Mouse (Mus musculus): Measurements from ENCODE around the gene Farsa. TPM values are rescaled to one million over a fixed set of nuclear protein-coding genes. Genes with fewer than 3 reads are reported as not detected.

The Farsa gene
- polyA plus RNA-seq, 1 experiment from 2014 or later, result 84.4 TPM

Small RNAs within 50 kb of the gene (microRNA-seq; reads per million reads assigned to microRNA genes)
- 4.7 reads per million, percentile 22 among the genes with 10 or more reads in this experiment for gene Mir7069

Other genes with a start within 250 kb of the Farsa start
- 49.9 and 52.9 TPM in 2 replicates for gene Ier2, start 194.1 kb upstream of the Farsa start, polyA plus RNA-seq (2014; fragmentation: Nextera tagmentation; extraction: Ambion mirVana)
- 39.9 and 45.6 TPM in 2 replicates for gene Trmt1, start 170.7 kb upstream of the Farsa start, polyA plus RNA-seq (2014; fragmentation: Nextera tagmentation; extraction: Ambion mirVana)
- 18.6 and 21.4 TPM in 2 replicates for gene Nacc1, start 169.1 kb upstream of the Farsa start, polyA plus RNA-seq (2014; fragmentation: Nextera tagmentation; extraction: Ambion mirVana)
- 5.1 and 6.5 TPM in 2 replicates for gene Lyl1, start 155.5 kb upstream of the Farsa start, polyA plus RNA-seq (2014; fragmentation: Nextera tagmentation; extraction: Ambion mirVana)
- gene G430095P16Rik, start 134.0 kb upstream of the Farsa start, polyA plus RNA-seq (2014; fragmentation: Nextera tagmentation; extraction: Ambion mirVana), result 1.6 and 1.9 TPM in 2 replicates
- gene Nfix, start 56.6 kb upstream of the Farsa start, polyA plus RNA-seq (2014; fragmentation: Nextera tagmentation; extraction: Ambion mirVana), result 2.2 and 2.5 TPM in 2 replicates
- 3.9 and 4.6 TPM in 2 replicates for gene Dand5, start 34.2 kb upstream of the Farsa start, polyA plus RNA-seq (2014; fragmentation: Nextera tagmentation; extraction: Ambion mirVana)
- 37.3 and 37.8 TPM in 2 replicates for gene Gadd45gip1, start 25.5 kb upstream of the Farsa start, polyA plus RNA-seq (2014; fragmentation: Nextera tagmentation; extraction: Ambion mirVana)
- gene Rad23a, start 16.3 kb upstream of the Farsa start, polyA plus RNA-seq (2014; fragmentation: Nextera tagmentation; extraction: Ambion mirVana), result 87.7 and 100 TPM in 2 replicates
- 708 and 747 TPM in 2 replicates for gene Calr, start 10.1 kb upstream of the Farsa start, polyA plus RNA-seq (2014; fragmentation: Nextera tagmentation; extraction: Ambion mirVana)
- gene Syce2, start 15.1 kb downstream of the Farsa start, polyA plus RNA-seq (2014; fragmentation: Nextera tagmentation; extraction: Ambion mirVana), result 53.2 and 58.8 TPM in 2 replicates
- 24.6 and 31.8 TPM in 2 replicates for gene Gcdh, start 36.9 kb downstream of the Farsa start, polyA plus RNA-seq (2014; fragmentation: Nextera tagmentation; extraction: Ambion mirVana)
- gene Klf1, start 44.9 kb downstream of the Farsa start, polyA plus RNA-seq (2014; fragmentation: Nextera tagmentation; extraction: Ambion mirVana), result 13.7 and 14.4 TPM in 2 replicates
- gene Dnase2a, start 51.6 kb downstream of the Farsa start, polyA plus RNA-seq (2014; fragmentation: Nextera tagmentation; extraction: Ambion mirVana), result 4.3 and 4.6 TPM in 2 replicates
- gene Mast1, start 80.4 kb downstream of the Farsa start, polyA plus RNA-seq (2014; fragmentation: Nextera tagmentation; extraction: Ambion mirVana), result 8.8 and 10.2 TPM in 2 replicates
- 0.15 TPM in 1 of 2 replicates, not detected in the other for gene Rtbdn, start 90.0 kb downstream of the Farsa start, polyA plus RNA-seq (2014; fragmentation: Nextera tagmentation; extraction: Ambion mirVana)
- not detected in 2 replicates for gene Gm49661, start 112.4 kb downstream of the Farsa start, polyA plus RNA-seq (2014; fragmentation: Nextera tagmentation; extraction: Ambion mirVana)
- gene Prdx2, start 112.6 kb downstream of the Farsa start, polyA plus RNA-seq (2014; fragmentation: Nextera tagmentation; extraction: Ambion mirVana), result 1,298 and 1,349 TPM in 2 replicates
- gene Rnaseh2a, start 112.8 kb downstream of the Farsa start, polyA plus RNA-seq (2014; fragmentation: Nextera tagmentation; extraction: Ambion mirVana), result 113 and 121 TPM in 2 replicates
- gene Junb, start 121.7 kb downstream of the Farsa start, polyA plus RNA-seq (2014; fragmentation: Nextera tagmentation; extraction: Ambion mirVana), result 3.4 and 4.5 TPM in 2 replicates
- gene Hook2, start 133.6 kb downstream of the Farsa start, polyA plus RNA-seq (2014; fragmentation: Nextera tagmentation; extraction: Ambion mirVana), result 11.4 and 11.8 TPM in 2 replicates
- gene Best2, start 157.5 kb downstream of the Farsa start, polyA plus RNA-seq (2014; fragmentation: Nextera tagmentation; extraction: Ambion mirVana), result not detected in 2 replicates
- 129 TPM in 2 replicates for gene Asna1, start 168.3 kb downstream of the Farsa start, polyA plus RNA-seq (2014; fragmentation: Nextera tagmentation; extraction: Ambion mirVana)
- gene Trir, start 169.8 kb downstream of the Farsa start, polyA plus RNA-seq (2014; fragmentation: Nextera tagmentation; extraction: Ambion mirVana), result 164 and 180 TPM in 2 replicates
- gene Tnpo2, start 179.9 kb downstream of the Farsa start, polyA plus RNA-seq (2014; fragmentation: Nextera tagmentation; extraction: Ambion mirVana), result 19.5 and 19.9 TPM in 2 replicates
- 22.4 and 25.8 TPM in 2 replicates for gene Fbxw9, start 203.1 kb downstream of the Farsa start, polyA plus RNA-seq (2014; fragmentation: Nextera tagmentation; extraction: Ambion mirVana)
- gene Gm5741, start 211.0 kb downstream of the Farsa start, polyA plus RNA-seq (2014; fragmentation: Nextera tagmentation; extraction: Ambion mirVana), result 0.53 TPM in 1 of 2 replicates, not detected in the other
- gene Dhps, start 214.8 kb downstream of the Farsa start, polyA plus RNA-seq (2014; fragmentation: Nextera tagmentation; extraction: Ambion mirVana), result 65.5 and 66.8 TPM in 2 replicates
- 120 and 135 TPM in 2 replicates for gene Wdr83os, start 223.8 kb downstream of the Farsa start, polyA plus RNA-seq (2014; fragmentation: Nextera tagmentation; extraction: Ambion mirVana)
- gene Wdr83, start 224.3 kb downstream of the Farsa start, polyA plus RNA-seq (2014; fragmentation: Nextera tagmentation; extraction: Ambion mirVana), result 54.3 and 56.1 TPM in 2 replicates
- 15.7 and 16.9 TPM in 2 replicates for gene Man2b1, start 226.3 kb downstream of the Farsa start, polyA plus RNA-seq (2014; fragmentation: Nextera tagmentation; extraction: Ambion mirVana)

Measured in midbrain, embryonic 11.5 days (tissue).